Mouse (Mus musculus): Measurements from ENCODE around the gene Tlk1.

The Tlk1 gene

DNA sequence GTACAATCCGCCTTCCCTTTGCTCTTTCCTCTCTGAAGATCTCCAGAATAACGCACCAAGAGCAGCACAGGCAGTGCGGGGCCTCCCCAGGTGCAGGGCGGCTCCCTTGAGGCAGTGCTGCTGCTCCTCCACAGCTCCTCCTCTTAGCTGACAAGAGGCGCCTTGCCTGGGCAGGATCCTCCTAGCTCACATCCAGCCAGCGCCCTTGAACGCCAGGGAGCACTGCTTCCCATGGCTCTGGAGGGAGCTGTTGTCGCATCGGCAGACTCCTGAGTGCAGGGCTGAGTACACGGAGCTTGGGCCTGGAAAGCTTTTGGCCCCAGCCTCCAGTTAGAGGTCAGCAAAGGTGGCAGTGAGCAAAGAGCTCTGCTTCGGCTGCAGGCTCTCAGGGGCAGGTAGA is 135.3 kb downstream of the Tlk1 start:
- DNase-seq (ENCODE audit: low read depth, low spot score), result no peak

DNA sequence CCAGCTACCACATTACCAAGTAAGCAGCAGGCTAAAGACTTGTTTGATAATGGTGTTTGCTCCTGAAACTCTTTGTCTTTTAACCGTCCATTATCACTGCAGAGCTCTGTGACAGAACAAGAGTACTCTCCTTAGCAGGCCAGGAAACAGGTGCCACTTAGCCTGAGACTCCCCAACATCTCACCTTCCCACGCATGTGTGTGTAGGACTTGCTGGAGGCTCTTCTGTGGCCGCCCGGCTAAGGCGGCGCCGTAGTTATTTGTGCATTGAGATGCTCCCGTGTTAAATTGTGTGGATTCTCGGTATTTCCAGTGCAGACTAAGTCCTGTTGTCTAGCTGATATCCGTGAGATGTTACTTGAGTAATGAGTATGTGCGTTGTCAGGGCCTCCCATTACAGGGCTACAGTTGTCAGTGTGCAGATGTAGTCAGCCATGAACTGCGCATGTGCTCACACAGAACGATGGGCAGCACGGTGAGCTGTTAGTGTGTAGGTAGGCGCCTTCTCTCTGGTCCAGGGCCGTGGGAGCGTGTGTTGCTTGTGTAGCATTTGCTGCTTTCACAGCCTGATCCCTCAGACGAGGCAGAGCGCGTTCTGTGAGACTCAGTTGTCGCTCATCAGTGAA is 137.0 kb downstream of the Tlk1 start:
- DNase-seq (ENCODE audit: low read depth, low spot score), result no peak

DNA sequence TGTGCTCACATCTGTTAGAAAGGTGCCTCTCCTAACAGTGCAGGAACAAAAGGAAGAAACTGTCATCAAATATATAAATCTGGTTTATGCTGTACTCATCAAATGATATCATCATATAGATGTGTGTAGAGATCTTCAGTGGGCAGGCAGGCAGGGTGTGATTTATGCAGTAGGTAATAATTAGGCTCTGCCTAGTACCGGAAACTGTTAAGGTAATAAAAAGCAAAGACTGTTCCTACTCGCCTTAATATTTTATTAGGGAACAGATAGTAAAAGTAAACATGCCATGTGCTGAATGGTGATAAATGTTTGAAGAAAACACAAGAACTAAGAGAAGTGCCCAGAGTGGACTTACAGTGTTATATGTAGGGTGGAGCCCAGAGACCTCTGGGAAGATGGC is 143.2 kb downstream of the Tlk1 start:
- no peak for DNase-seq (ENCODE audit: low read depth, low spot score)

DNA sequence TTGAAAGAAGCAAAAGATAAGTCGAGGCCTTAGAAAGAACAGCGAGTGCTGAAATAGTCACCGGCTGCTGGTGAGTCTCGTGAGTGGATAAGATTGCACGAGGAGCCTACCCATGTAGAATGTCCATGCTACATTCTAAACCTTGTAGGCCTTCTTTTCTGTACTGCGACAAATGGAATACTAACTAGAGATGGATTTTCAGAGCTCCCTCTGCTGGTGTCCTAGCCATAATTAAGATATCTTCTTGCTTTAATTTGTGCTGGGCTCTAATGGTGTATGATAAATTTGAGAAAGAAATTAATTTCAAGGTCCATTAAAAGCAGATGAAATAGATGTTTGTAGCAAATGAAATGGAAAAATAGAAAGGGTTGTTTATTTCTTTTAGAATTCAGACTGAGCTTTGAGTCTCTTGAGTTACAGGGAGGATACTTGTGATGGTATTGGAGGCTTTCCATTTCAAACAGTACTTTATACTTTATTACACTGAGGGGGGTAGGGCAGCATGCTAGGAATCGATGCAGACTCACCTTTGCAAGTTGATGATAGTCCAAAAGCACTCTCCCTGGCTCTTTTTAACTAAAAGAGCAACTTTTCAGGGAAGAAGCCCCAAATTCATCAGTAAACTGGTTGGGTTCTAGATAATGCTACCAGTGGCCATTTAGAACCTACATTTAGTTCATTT is 151.9 kb downstream of the Tlk1 start:
- peak; percentile 41 for DNase-seq (ENCODE audit: low read depth, low spot score)

GRCm38 (mm10) chr2:70672476-70672875 is 153.1 kb downstream of the Tlk1 start:
- DNase-seq (ENCODE audit: low read depth, low spot score), result no peak

DNA sequence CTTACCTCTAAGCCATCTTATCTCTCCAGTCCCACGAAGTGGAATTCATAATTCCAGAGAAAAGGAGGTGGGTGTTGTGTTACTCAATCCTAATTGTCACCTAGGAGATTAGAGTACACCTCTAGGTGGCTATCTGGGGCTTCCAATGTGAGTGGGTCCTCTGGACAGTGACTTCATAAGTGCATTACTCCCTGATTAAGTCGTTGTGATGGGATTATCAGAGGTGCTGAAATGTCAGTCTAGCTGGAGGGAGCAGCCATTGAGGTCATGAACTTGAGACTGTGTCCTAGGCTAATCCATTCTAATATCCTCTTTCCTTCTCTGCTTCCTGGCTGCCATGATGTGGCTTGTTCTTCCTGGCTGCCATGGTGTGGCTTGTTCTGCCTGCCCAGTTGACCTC is 155.6 kb downstream of the Tlk1 start:
- no peak for DNase-seq (ENCODE audit: low read depth, low spot score)

- DNase-seq (ENCODE audit: low read depth, low spot score), result no peak
Measured at GRCm38 (mm10) chr2:70669241-70669640, 156.3 kb downstream of the Tlk1 start.

DNA sequence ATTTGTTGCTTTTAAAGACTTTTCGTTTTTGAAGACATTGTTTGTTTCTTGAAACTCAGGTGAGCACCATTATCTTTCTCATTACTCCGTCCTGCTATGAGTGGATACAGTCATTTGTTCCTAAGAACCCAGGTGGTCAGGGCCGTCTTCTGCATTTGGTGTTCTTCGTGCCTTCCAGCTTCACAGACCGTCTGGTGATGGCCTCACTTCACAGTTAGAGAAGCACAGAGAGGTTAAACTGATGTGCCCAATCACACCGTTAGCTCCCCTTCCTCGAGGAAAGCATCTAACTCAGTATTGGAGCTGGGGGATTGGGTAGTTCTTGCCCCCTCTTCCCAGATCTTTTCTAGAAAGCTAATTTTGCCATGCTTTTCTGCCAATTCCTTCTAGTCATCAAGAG is 158.5 kb downstream of the Tlk1 start:
- no peak for DNase-seq (ENCODE audit: low read depth, low spot score)

DNA sequence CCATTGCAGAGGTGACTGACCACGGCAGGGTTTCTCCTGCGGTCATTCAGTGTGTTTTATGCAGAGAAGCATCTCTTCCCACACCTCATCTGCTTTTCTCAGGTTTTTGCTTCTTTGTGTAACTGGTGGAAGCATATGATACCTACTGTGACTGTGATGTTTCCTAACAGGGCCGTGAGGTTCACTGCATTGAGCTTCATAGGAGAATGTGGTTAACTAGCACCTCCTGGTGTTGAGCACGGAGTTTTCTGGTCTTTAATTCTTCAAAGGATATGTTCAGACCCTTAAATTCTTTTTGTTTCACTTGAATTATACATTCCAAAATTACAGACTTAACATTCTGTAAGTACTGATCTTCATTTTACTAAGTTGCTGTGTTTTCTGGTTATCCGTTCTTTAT is 161.8 kb downstream of the Tlk1 start:
- peak; percentile 48 for DNase-seq (ENCODE audit: low read depth, low spot score)
